Mouse (Mus musculus): ENCODE measurements around the gene A430089I19Rik. TPM values are rescaled to one million over a fixed set of nuclear protein-coding genes. Genes with fewer than 3 reads are reported as not detected.

Gene A430089I19Rik
- polyA plus RNA-seq (2012; rRNA removed; ENCODE audit: low replicate concordance), result not detected in 2 replicates

GRCm38 (mm10) chr5:94306696-94307095, at the start of gene A430089I19Rik:
Gene A430089I19Rik (minus strand): TSS chr5:94306796.

GRCm38 (mm10) chr5:94339449-94339848, 32.9 kb upstream of the A430089I19Rik start, which contains the start of gene AA792892:
Gene AA792892 (plus strand): TSS chr5:94339749.

GRCm38 (mm10) chr5:94314135-94314534, 7.5 kb upstream of the A430089I19Rik start, which contains the start of gene Gm6502:
Gene Gm6502 (plus strand): TSS chr5:94314435.

Other genes starting within 250 kb of the A430089I19Rik start
- gene BC061212, start 236.3 kb downstream of the A430089I19Rik start, polyA plus RNA-seq (2012; rRNA removed; ENCODE audit: low replicate concordance), result not detected in 2 replicates
- gene Gm6351, start 230.4 kb downstream of the A430089I19Rik start, polyA plus RNA-seq (2012; rRNA removed; ENCODE audit: low replicate concordance), result not detected in 2 replicates
- not detected in 2 replicates for gene Gm3106, start 88.8 kb downstream of the A430089I19Rik start, polyA plus RNA-seq (2012; rRNA removed; ENCODE audit: low replicate concordance)
- not detected in 2 replicates for gene Gm6502, start 7.6 kb upstream of the A430089I19Rik start, polyA plus RNA-seq (2012; rRNA removed; ENCODE audit: low replicate concordance)
- not detected in 2 replicates for gene AA792892, start 33.0 kb upstream of the A430089I19Rik start, polyA plus RNA-seq (2012; rRNA removed; ENCODE audit: low replicate concordance)
- not detected in 2 replicates for gene Gm7682, start 139.0 kb upstream of the A430089I19Rik start, polyA plus RNA-seq (2012; rRNA removed; ENCODE audit: low replicate concordance)
- gene Gm3139, start 219.5 kb upstream of the A430089I19Rik start, polyA plus RNA-seq (2012; rRNA removed; ENCODE audit: low replicate concordance), result not detected in 2 replicates

Data from subcutaneous adipose tissue, adult 2 months (tissue).